Mouse (Mus musculus): ENCODE measurements at regions not wholly inside any gene's neighbourhood (a gene's known extent, or its start where the extent isn't known, plus 50 kb on each side); places are given as distances from the start of the nearest gene placed in this dataset.

- TF ChIP-seq CTCF (IDR thresholded peaks at IDR 0.05; ENCODE audit: low read depth, low read length): no peak
- no peak for TF ChIP-seq POLR2A (IDR thresholded peaks at IDR 0.05; ENCODE audit: borderline replicate concordance, low read depth, low read length)
- Histone ChIP-seq H3K27ac (ENCODE audit: insufficient read depth, low read depth, low read length) (no peak overlapping the region), H3K4me3 (ENCODE audit: insufficient read depth, low read length) (no peak overlapping the region), H3K4me1 (ENCODE audit: control insufficient read depth, insufficient read depth, low read length) (no peaks in the 10 kb centered on the region)
Measured at GRCm38 (mm10) chr3:118418981-118419380, 142.9 kb upstream of the Dpyd start.

GRCm38 (mm10) chr3:118421701-118422100 lies 140.2 kb upstream of the Dpyd start:
- H3K27ac ChIP-seq (ENCODE audit: insufficient read depth, low read depth, low read length): no peak overlapping the region
- no peaks in the 10 kb centered on the region for H3K4me1 ChIP-seq (ENCODE audit: control insufficient read depth, insufficient read depth, low read length)
- TF ChIP-seq POLR2A (IDR thresholded peaks at IDR 0.05; ENCODE audit: borderline replicate concordance, low read depth, low read length): no peak
- TF ChIP-seq CTCF (IDR thresholded peaks at IDR 0.05; ENCODE audit: low read depth, low read length): no peak
- H3K4me3 ChIP-seq (ENCODE audit: insufficient read depth, low read length): no peak overlapping the region

GRCm38 (mm10) chr3:118425748-118426147 lies 136.2 kb upstream of the Dpyd start:
- no peaks in the 10 kb centered on the region for H3K4me1 ChIP-seq (ENCODE audit: control insufficient read depth, insufficient read depth, low read length)
- TF ChIP-seq CTCF (IDR thresholded peaks at IDR 0.05; ENCODE audit: low read depth, low read length) (no peak), POLR2A (IDR thresholded peaks at IDR 0.05; ENCODE audit: borderline replicate concordance, low read depth, low read length) (no peak)
- no peak overlapping the region for H3K4me3 ChIP-seq (ENCODE audit: insufficient read depth, low read length)
- H3K27ac ChIP-seq (ENCODE audit: insufficient read depth, low read depth, low read length): no peak overlapping the region

- H3K4me3 ChIP-seq (ENCODE audit: insufficient read depth, low read length): no peak overlapping the region
- no peak for TF ChIP-seq POLR2A (IDR thresholded peaks at IDR 0.05; ENCODE audit: borderline replicate concordance, low read depth, low read length)
- peak; percentile 58; the same call in 1 of the 2 replicates for TF ChIP-seq CTCF (IDR thresholded peaks at IDR 0.05; ENCODE audit: low read depth, low read length)
- H3K27ac ChIP-seq (ENCODE audit: insufficient read depth, low read depth, low read length): no peak overlapping the region
- H3K4me1 ChIP-seq (ENCODE audit: control insufficient read depth, insufficient read depth, low read length): no peaks in the 10 kb centered on the region
Measured at GRCm38 (mm10) chr3:118428523-118428922, 133.4 kb upstream of the Dpyd start.

GRCm38 (mm10) chr3:118429825-118430630 lies 131.9 kb upstream of the Dpyd start:
- Histone ChIP-seq H3K4me1 (ENCODE audit: control insufficient read depth, insufficient read depth, low read length) (no peaks in the 10 kb centered on the region), H3K27ac (ENCODE audit: insufficient read depth, low read depth, low read length) (no peak overlapping the region), H3K4me3 (ENCODE audit: insufficient read depth, low read length) (no peak overlapping the region)
- TF ChIP-seq POLR2A (IDR thresholded peaks at IDR 0.05; ENCODE audit: borderline replicate concordance, low read depth, low read length) (no peak), CTCF (IDR thresholded peaks at IDR 0.05; ENCODE audit: low read depth, low read length) (no peak)

- Histone ChIP-seq H3K4me3 (ENCODE audit: insufficient read depth, low read length) (no peak overlapping the region), H3K27ac (ENCODE audit: insufficient read depth, low read depth, low read length) (no peak overlapping the region), H3K4me1 (ENCODE audit: control insufficient read depth, insufficient read depth, low read length) (no peaks in the 10 kb centered on the region)
- no peak for TF ChIP-seq CTCF (IDR thresholded peaks at IDR 0.05; ENCODE audit: low read depth, low read length)
- TF ChIP-seq POLR2A (IDR thresholded peaks at IDR 0.05; ENCODE audit: borderline replicate concordance, low read depth, low read length): no peak
Measured at GRCm38 (mm10) chr3:118430631-118430906, 131.4 kb upstream of the Dpyd start.

- TF ChIP-seq POLR2A (IDR thresholded peaks at IDR 0.05; ENCODE audit: borderline replicate concordance, low read depth, low read length): no peak
- TF ChIP-seq CTCF (IDR thresholded peaks at IDR 0.05; ENCODE audit: low read depth, low read length): no peak
- Histone ChIP-seq H3K4me1 (ENCODE audit: control insufficient read depth, insufficient read depth, low read length) (no peaks in the 10 kb centered on the region), H3K4me3 (ENCODE audit: insufficient read depth, low read length) (no peak overlapping the region), H3K27ac (ENCODE audit: insufficient read depth, low read depth, low read length) (no peak overlapping the region)
Measured at GRCm38 (mm10) chr3:118431031-118431723, 130.8 kb upstream of the Dpyd start.

GRCm38 (mm10) chr3:118433441-118434021 lies 128.4 kb upstream of the Dpyd start:
- no peak overlapping the region; the same call in 1 of the 2 replicates for H3K4me3 ChIP-seq (ENCODE audit: insufficient read depth, low read length)
- TF ChIP-seq POLR2A (IDR thresholded peaks at IDR 0.05; ENCODE audit: borderline replicate concordance, low read depth, low read length): no peak
- TF ChIP-seq CTCF (IDR thresholded peaks at IDR 0.05; ENCODE audit: low read depth, low read length): no peak
- no peaks in the 10 kb centered on the region for H3K4me1 ChIP-seq (ENCODE audit: control insufficient read depth, insufficient read depth, low read length)
- H3K27ac ChIP-seq (ENCODE audit: insufficient read depth, low read depth, low read length): no peak overlapping the region

GRCm38 (mm10) chr3:118434311-118434710 lies 127.6 kb upstream of the Dpyd start:
- no peak overlapping the region for H3K4me3 ChIP-seq (ENCODE audit: insufficient read depth, low read length)
- no peaks in the 10 kb centered on the region for H3K4me1 ChIP-seq (ENCODE audit: control insufficient read depth, insufficient read depth, low read length)
- no peak overlapping the region for H3K27ac ChIP-seq (ENCODE audit: insufficient read depth, low read depth, low read length)
- TF ChIP-seq POLR2A (IDR thresholded peaks at IDR 0.05; ENCODE audit: borderline replicate concordance, low read depth, low read length) (no peak), CTCF (IDR thresholded peaks at IDR 0.05; ENCODE audit: low read depth, low read length) (no peak)

GRCm38 (mm10) chr3:118434847-118435246 lies 127.1 kb upstream of the Dpyd start:
- Histone ChIP-seq H3K27ac (ENCODE audit: insufficient read depth, low read depth, low read length) (no peak overlapping the region), H3K4me3 (ENCODE audit: insufficient read depth, low read length) (no peak overlapping the region), H3K4me1 (ENCODE audit: control insufficient read depth, insufficient read depth, low read length) (no peaks in the 10 kb centered on the region)
- TF ChIP-seq CTCF (IDR thresholded peaks at IDR 0.05; ENCODE audit: low read depth, low read length): no peak
- no peak for TF ChIP-seq POLR2A (IDR thresholded peaks at IDR 0.05; ENCODE audit: borderline replicate concordance, low read depth, low read length)

Data from bone marrow macrophage, adult 2 months (primary cell).